Mouse (Mus musculus): Measurements from ENCODE around the gene Ubqln4. TPM values are rescaled to one million over a fixed set of nuclear protein-coding genes. Genes with fewer than 3 reads are reported as not detected.

The Ubqln4 gene
- total RNA-seq, 1 experiment = 103 TPM

DNA sequence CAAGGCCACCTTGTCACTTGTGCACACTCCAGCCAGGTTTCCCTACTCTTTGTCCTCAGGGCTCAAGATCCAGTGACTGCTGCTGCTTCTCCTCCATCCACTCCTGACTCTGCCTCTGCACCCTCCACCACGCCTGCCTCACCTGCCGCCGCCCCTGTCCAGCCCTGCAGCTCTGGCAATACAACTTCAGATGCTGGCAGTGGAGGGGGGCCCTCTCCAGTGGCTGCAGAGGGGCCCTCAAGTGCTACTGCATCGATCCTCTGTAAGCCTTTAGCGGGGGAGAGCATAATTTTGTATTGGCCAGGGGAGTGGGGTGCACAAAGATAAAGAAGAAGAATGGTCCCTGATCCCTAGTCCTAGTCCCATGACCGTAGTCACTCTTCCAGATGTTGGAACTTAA, 2.2 kb downstream of the Ubqln4 start:
- H3K4me3 ChIP-seq (ENCODE audit: insufficient read depth in 1 of 2, low read depth in 1 of 2, low read length in 2 of 2, poor library complexity in 1 of 2, severe bottlenecking in 1 of 2) = no peak overlapping the region
- in situ Hi-C loops (cut with MboI; ENCODE audit: low sequenced_read_pairs in 2 of 2, unreplicated experiment in 2 of 2) = no loop called here
- no peak overlapping the region for H3K27ac ChIP-seq (ENCODE audit: insufficient read depth, low read depth, low read length, poor library complexity, severe bottlenecking)
- DNase-seq (ENCODE audit: low read depth, low spot score) = no peak
- H3K4me1 ChIP-seq (ENCODE audit: control insufficient read depth in 2 of 2, insufficient read depth in 2 of 2, low read length in 2 of 2, poor library complexity in 1 of 2) = peaks cover 0 to 14% of the 10 kb centered on the region in 2 experiments; a peak in 2 of 4 replicates
- H3K9ac ChIP-seq (ENCODE audit: insufficient read depth, low read depth, low read length, poor library complexity, severe bottlenecking) = peak overlapping the region; percentile 22; the same call in 1 of the 2 replicates
- H3K36me3 ChIP-seq (ENCODE audit: control insufficient read depth, insufficient read depth, low read length, poor library complexity, severe bottlenecking) = peaks cover 42% of the 10 kb centered on the region
- TF ChIP-seq HCFC1 (IDR thresholded peaks at IDR 0.05; ENCODE audit: borderline replicate concordance, insufficient read depth, low read length) (no peak), CHD2 (IDR thresholded peaks at IDR 0.05; ENCODE audit: low read depth, low read length) (no peak), MAFK (IDR thresholded peaks at IDR 0.05; ENCODE audit: insufficient read depth, low read depth, low read length) (no peak), ZNF384 (IDR thresholded peaks at IDR 0.05; ENCODE audit: low read depth, low read length) (no peak), ZC3H11A (IDR thresholded peaks at IDR 0.05; ENCODE audit: borderline replicate concordance, low read depth, low read length) (no peak)
- no peaks in the 10 kb centered on the region for H3K9me3 ChIP-seq (ENCODE audit: control insufficient read depth, insufficient read depth, low read depth, low read length)

DNA sequence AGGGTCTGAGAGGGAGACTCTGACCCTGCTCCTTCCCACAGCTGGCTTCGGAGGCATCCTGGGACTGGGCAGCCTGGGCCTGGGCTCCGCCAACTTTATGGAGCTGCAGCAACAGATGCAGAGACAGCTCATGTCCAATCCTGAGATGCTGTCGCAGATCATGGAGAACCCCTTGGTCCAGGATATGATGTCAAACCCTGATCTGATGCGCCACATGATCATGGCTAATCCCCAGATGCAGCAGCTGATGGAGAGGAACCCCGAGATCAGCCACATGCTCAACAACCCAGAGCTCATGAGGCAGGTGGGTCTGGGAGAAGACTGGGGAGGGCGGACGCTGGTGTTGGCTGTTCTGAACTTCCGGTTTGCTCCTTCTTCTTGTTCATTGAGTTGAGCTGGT, 3.1 kb downstream of the Ubqln4 start:
- Histone ChIP-seq H3K27ac (ENCODE audit: insufficient read depth, low read depth, low read length, poor library complexity, severe bottlenecking) (no peak overlapping the region), H3K36me3 (ENCODE audit: control insufficient read depth, insufficient read depth, low read length, poor library complexity, severe bottlenecking) (peaks cover 44% of the 10 kb centered on the region), H3K4me1 (ENCODE audit: control insufficient read depth in 2 of 2, insufficient read depth in 2 of 2, low read length in 2 of 2, poor library complexity in 1 of 2) (peaks cover 1 to 14% of the 10 kb centered on the region in 2 experiments; a peak in 3 of 4 replicates), H3K4me3 (ENCODE audit: insufficient read depth in 1 of 2, low read depth in 1 of 2, low read length in 2 of 2, poor library complexity in 1 of 2, severe bottlenecking in 1 of 2) (no peak overlapping the region), H3K9ac (ENCODE audit: insufficient read depth, low read depth, low read length, poor library complexity, severe bottlenecking) (no peak overlapping the region), H3K9me3 (ENCODE audit: control insufficient read depth, insufficient read depth, low read depth, low read length) (no peaks in the 10 kb centered on the region)
- in situ Hi-C loops (cut with MboI; ENCODE audit: low sequenced_read_pairs in 2 of 2, unreplicated experiment in 2 of 2) = no loop called here
- DNase-seq (ENCODE audit: low read depth, low spot score) = no peak
- TF ChIP-seq HCFC1 (IDR thresholded peaks at IDR 0.05; ENCODE audit: borderline replicate concordance, insufficient read depth, low read length) = no peak
- no peak for TF ChIP-seq ZC3H11A (IDR thresholded peaks at IDR 0.05; ENCODE audit: borderline replicate concordance, low read depth, low read length)
- no peak for TF ChIP-seq ZNF384 (IDR thresholded peaks at IDR 0.05; ENCODE audit: low read depth, low read length)
- no peak for TF ChIP-seq MAFK (IDR thresholded peaks at IDR 0.05; ENCODE audit: insufficient read depth, low read depth, low read length)
- no peak for TF ChIP-seq CHD2 (IDR thresholded peaks at IDR 0.05; ENCODE audit: low read depth, low read length)

DNA sequence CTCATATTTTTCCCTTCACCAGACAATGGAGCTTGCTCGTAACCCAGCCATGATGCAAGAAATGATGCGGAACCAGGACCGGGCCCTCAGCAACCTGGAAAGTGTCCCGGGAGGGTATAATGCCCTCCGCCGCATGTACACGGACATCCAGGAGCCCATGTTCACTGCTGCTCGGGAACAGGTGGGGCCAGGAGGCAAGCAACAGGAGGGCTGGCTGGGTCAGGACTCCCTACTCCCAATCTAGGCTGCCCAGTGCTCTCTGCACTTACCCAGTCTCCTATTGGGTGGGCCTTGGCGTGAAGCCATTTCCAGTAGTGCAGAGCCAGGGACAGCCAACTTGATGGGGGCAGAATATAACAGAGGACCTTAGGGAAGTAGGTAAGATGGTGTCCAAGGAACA, 6.0 kb downstream of the Ubqln4 start:
- Histone ChIP-seq H3K9ac (ENCODE audit: insufficient read depth, low read depth, low read length, poor library complexity, severe bottlenecking) (peak overlapping the region; percentile 3; the same call in 1 of the 2 replicates), H3K36me3 (ENCODE audit: control insufficient read depth, insufficient read depth, low read length, poor library complexity, severe bottlenecking) (peaks cover 69% of the 10 kb centered on the region), H3K27ac (ENCODE audit: insufficient read depth, low read depth, low read length, poor library complexity, severe bottlenecking) (no peak overlapping the region), H3K4me1 (ENCODE audit: control insufficient read depth in 2 of 2, insufficient read depth in 2 of 2, low read length in 2 of 2, poor library complexity in 1 of 2) (peaks cover 5 to 33% of the 10 kb centered on the region in 2 experiments; a peak in 3 of 4 replicates), H3K9me3 (ENCODE audit: control insufficient read depth, insufficient read depth, low read depth, low read length) (no peaks in the 10 kb centered on the region), H3K4me3 (ENCODE audit: insufficient read depth in 1 of 2, low read depth in 1 of 2, low read length in 2 of 2, poor library complexity in 1 of 2, severe bottlenecking in 1 of 2) (no peak overlapping the region; a peak in 1 of 4 replicates)
- no peak for TF ChIP-seq CHD2 (IDR thresholded peaks at IDR 0.05; ENCODE audit: low read depth, low read length)
- TF ChIP-seq HCFC1 (IDR thresholded peaks at IDR 0.05; ENCODE audit: borderline replicate concordance, insufficient read depth, low read length) = no peak
- no peak for TF ChIP-seq ZNF384 (IDR thresholded peaks at IDR 0.05; ENCODE audit: low read depth, low read length)
- TF ChIP-seq MAFK (IDR thresholded peaks at IDR 0.05; ENCODE audit: insufficient read depth, low read depth, low read length) = no peak
- no peak for TF ChIP-seq ZC3H11A (IDR thresholded peaks at IDR 0.05; ENCODE audit: borderline replicate concordance, low read depth, low read length)
- in situ Hi-C loops (cut with MboI; ENCODE audit: low sequenced_read_pairs in 2 of 2, unreplicated experiment in 2 of 2) = no loop called here
- no peak for DNase-seq (ENCODE audit: low read depth, low spot score)

DNA sequence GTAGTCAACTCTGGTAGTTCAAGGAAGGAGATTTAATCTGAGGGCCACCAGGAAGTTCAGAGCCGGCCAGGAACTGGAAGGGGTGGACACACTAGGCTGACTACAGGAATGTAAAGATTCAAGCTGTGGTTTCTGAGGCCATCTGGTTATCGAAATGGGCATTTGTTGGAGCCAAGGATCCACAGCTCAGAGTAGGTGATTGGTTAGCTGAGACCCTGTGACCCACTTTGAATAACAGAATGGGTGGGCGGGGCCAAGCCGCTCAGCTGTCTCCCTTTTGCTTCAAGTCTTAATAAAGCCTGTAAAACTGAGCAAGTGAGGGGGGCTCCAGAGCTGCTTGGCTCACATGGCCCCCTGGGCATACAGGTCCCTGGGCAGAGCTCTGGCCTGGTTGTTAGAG, 8.4 kb downstream of the Ubqln4 start:
- no peak for TF ChIP-seq ZNF384 (IDR thresholded peaks at IDR 0.05; ENCODE audit: low read depth, low read length)
- no peak for TF ChIP-seq MAFK (IDR thresholded peaks at IDR 0.05; ENCODE audit: insufficient read depth, low read depth, low read length)
- no peak for TF ChIP-seq HCFC1 (IDR thresholded peaks at IDR 0.05; ENCODE audit: borderline replicate concordance, insufficient read depth, low read length)
- no peak for TF ChIP-seq CHD2 (IDR thresholded peaks at IDR 0.05; ENCODE audit: low read depth, low read length)
- no peak for TF ChIP-seq ZC3H11A (IDR thresholded peaks at IDR 0.05; ENCODE audit: borderline replicate concordance, low read depth, low read length)
- Histone ChIP-seq H3K4me3 (ENCODE audit: insufficient read depth in 1 of 2, low read depth in 1 of 2, low read length in 2 of 2, poor library complexity in 1 of 2, severe bottlenecking in 1 of 2) (no peak overlapping the region), H3K36me3 (ENCODE audit: control insufficient read depth, insufficient read depth, low read length, poor library complexity, severe bottlenecking) (peaks cover 71% of the 10 kb centered on the region), H3K27ac (ENCODE audit: insufficient read depth, low read depth, low read length, poor library complexity, severe bottlenecking) (no peak overlapping the region), H3K9me3 (ENCODE audit: control insufficient read depth, insufficient read depth, low read depth, low read length) (no peaks in the 10 kb centered on the region), H3K4me1 (ENCODE audit: control insufficient read depth in 2 of 2, insufficient read depth in 2 of 2, low read length in 2 of 2, poor library complexity in 1 of 2) (peaks cover 5 to 31% of the 10 kb centered on the region in 2 experiments; a peak in 3 of 4 replicates), H3K9ac (ENCODE audit: insufficient read depth, low read depth, low read length, poor library complexity, severe bottlenecking) (peak overlapping the region; percentile 36)
- in situ Hi-C loops (cut with MboI; ENCODE audit: low sequenced_read_pairs in 2 of 2, unreplicated experiment in 2 of 2) = no loop called here
- no peak for DNase-seq (ENCODE audit: low read depth, low spot score)
